Mouse (Mus musculus): ENCODE measurements around the gene Rsg1.

Rsg1 gene

DNA sequence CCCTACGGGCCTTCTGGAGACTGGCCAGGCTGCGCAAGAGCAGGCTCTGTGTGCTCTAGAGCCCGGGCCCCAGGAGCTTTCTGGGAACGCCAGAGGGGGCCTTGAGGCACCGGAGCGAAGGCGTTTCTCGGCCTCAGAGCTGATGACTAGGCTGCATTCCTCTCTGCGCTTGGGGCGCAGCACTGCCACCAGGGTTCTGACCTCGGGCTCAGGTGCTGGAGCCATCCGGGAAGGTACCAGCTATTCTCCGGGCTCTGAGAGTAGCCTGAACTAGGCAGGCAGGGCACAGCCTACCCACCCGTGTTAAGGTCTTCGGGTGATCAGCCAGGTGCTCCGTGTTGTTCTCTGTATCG is 33.2 kb downstream of the Rsg1 start:
- no peak for DNase-seq (ENCODE audit: low spot score in 2 of 2)

DNA sequence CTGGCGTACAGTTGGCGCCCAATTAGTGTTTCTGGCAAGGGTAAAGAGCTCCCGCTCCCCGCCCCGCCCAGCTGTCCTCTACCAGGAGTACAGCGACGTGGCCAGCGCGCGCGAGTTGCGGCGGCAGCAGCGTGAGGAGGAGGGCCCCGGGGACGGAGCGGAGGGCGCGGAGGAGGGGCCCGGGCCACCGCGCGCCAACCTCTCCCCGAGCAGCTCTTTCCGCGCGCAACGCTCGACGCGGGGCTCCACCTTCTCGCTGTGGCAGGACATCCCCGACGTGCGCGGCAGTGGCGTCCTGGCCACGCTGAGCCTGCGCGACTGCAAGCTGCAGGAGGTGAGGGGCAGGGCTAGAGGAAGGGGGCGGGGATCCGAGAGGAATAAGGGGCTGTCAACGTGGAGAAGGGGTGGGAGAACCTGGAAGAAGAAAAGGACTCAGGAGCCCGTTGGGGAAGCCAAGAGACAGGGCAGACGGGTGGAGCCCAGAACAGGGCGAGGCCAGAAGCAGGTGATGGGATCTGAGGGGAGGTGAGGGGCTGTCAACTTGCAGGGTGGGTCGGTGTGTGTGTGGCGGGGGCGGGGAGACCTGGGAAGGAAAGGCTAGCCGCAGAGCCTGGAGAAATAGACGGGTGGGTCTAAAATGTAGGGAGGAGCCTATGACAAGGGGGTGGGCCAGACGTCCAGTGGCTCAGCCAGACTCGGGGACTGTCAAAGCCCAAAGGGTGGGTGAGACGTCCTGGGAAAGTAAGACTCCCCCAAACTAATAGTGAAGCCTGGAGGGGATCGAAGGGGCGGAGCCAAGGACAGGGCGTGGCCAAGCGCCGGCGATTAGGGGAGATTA is 34.2 kb downstream of the Rsg1 start:
- no peak for DNase-seq (ENCODE audit: low spot score in 2 of 2)

DNA sequence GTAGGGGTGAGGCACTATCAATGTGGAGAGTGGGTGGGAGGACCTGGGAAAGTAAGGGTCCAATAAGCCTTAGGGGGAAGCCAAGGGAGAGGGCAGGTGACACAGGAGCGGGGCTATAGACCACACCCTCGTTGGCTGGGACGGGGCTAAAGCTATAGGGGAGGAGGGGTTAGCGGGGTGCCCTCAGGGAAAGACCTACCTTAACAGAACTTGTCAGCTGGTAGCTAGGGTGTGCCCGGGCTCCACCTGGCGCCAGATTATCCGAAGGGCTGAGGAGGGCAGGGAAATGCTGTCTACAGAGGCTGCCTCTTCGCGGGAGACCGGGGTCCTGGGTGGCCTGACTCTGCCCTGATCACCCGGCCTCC is 34.8 kb downstream of the Rsg1 start:
- DNase-seq (ENCODE audit: low spot score in 2 of 2): no peak

DNA sequence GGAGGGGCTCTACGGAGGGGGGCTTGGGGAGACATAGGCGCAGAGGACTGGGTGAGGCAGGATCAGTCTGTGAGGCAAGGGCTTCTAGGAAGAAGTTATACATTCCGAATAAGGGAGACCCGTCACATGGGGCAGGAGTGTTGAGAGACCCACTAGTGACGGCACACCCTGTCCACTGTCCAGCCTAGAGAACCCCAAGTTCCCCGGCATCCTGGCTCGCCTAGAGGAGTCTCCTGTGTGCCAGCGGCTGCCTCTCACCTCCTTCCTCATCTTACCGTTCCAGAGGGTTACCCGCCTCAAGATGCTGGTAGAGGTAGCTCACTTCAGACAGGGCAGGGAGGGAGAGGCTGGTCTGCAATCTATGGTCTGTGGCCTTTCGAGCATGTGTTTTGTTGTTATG is 35.6 kb downstream of the Rsg1 start:
- DNase-seq (ENCODE audit: low spot score in 2 of 2): no peak

DNA sequence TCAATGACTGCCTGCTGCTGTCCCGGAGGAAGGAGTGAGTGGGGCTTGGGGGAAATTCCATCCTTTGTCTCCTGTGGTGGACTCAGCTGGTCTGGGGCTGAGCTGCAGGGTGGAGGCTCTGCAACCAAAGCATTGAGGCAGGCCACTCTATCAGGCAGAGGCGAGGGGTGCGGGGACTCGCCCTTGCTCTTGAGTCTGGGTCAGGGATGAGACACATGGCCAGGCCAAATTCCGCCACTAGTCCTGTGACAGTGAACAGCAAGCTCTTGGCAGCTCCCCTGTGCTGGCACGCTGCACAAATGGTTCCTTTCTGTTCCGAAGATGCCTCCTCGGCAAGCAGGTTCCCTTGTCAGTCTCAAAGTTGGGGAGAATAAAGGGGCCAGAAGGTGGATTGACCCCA is 37.3 kb downstream of the Rsg1 start:
- DNase-seq (ENCODE audit: low spot score in 2 of 2): no peak

DNA sequence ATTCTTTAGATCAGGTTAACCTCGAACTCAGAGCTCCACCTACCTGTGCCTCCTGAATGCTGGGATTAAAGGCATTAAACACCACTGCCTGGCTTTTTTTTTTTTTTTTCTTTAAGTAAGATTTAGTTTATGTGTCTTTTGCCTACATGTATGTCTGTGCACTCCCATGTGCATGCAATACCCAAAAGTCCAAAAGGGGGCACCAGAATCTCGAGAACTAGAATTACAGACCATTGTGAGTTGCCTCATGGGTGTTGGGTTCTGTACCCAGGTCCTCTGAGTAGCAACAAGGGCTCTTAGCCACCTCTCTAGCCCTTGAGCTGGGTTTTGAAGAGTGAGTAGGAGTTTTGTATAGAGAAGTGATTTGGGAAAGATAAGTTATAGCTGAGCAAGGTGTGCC is 38.9 kb downstream of the Rsg1 start:
- no peak for DNase-seq (ENCODE audit: low spot score in 2 of 2)

DNA sequence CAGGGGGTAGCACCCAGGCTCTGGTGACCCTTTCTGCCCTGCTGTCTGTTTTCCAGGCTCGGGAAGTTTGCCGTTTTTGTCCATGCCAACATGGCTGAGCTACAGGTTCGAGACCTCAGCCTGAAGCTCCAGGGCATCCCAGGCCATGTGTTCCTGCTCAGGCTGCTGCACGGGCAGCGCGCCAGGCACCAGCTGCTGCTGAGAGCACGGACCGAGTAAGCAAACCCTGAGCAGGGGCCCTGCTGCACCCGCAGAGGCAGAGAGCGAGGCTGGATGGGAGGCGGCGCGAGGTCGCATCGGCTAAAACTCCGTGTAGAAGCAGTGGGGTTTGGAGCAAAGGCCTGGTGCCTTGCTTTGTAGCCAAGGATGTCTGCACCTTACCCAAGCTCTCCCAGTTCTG is 40.5 kb downstream of the Rsg1 start:
- no peak for DNase-seq (ENCODE audit: low spot score in 2 of 2)

DNA sequence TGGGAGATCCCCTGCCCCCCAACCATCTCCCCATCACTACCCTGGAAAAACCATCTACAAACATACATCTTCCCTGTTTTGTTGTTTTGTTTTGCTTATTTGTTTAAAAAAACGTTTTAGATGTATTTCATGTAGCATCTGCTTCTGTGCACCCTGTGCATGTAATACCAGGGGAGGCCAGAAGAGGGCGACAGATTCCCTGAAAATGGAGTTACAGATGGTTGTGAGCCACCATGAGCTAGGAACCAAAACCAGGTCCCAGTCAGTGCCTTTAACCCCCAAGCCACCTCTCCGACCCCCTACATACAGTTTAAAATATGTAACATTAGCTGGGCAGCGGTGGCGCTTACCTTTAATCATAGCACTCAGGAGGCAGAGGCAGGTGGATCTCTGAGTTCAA is 43.7 kb downstream of the Rsg1 start:
- peak in 1 of 2 experiments; percentile 28 for DNase-seq (ENCODE audit: low spot score in 2 of 2)

DNA sequence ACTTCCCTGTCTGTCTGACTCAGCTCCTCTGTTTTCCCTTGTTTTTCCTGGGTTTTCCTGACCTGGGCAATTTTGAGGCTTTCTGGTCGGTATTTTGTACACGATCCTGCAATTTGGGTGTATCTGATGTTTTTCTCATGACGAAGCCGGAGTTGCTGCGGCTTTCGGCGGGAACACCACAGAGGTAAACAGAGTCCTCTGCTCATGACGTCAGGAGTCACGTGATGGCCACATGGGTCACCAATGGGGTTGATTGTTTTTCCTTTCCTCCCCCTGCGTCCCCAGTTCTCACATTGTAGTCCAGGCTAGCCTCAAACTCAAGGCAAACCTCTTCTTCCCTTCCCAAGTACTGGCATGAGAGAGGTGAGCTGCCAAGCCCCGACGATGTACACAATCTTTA is 45.7 kb downstream of the Rsg1 start:
- DNase-seq (ENCODE audit: low spot score in 2 of 2): no peak

DNA sequence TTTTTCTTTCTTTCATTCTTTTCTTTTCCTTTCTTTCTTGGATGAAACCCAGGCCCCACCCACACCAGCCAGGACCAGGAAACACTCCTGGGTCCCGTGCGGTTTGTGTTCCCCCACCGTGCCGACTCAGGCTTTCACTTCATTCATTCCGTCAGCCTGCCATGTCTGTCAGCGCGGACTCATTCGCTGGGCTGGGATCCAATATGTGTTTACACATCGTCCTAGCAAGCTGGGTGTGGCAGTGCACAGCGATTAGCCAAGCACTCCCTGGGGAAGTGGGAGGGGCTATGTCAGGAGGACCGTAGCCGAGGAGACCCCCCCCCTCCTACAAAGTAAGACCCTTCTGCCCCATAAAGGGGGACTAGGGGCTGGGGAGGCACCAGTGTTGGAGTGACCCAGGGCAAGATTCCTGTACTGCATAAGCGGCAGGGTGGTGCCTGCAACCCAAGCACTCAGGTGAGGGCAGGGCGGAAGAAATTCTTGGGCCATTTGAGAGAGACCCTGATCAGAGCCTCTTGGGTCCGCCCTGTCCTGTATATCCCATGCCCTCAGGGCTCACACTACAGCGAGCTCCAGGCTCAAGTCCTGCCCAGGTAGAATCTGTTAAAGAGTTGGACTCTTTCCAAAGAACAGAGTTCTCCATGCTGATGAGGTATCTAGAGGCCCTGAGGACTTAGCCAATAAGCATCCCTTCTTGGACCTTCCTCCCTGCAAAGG is 46.4 kb downstream of the Rsg1 start:
- no peak for DNase-seq (ENCODE audit: low spot score in 2 of 2)

DNA sequence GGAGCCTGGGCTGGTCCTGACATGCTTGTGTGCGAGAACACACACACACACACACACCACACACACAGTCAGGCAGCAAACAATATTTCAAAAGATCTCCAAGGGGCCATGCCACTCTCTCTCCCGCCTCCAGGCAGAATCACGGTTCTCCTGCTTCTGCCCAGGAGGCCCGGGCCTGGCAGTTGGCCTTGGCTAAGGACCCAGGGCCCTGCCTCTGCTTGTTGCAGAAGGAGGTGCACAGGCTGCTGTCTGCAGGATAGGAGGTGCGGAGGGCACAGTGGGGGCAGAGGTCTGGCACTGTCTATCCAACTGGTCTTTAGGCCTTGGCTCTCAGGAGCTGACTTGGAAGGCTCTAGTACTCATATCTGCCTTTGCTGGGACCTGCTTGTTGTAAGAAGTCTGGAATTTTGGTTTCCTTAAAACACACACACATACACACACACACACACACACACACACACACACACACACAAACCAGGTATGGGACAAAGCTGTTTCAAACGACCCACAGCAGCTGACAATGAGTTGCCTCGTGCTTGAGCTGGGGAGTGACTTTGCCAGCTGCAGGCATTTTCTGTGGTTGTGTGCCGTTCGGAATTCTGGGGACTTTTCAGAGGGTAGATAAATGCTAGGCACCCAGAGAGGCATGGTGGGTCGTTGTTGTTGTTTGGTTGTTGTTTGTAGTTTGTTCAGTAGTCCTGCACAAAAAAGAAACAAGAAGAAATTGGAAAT is 49.3 kb downstream of the Rsg1 start:
- no peak for DNase-seq (ENCODE audit: low spot score in 2 of 2)

DNA sequence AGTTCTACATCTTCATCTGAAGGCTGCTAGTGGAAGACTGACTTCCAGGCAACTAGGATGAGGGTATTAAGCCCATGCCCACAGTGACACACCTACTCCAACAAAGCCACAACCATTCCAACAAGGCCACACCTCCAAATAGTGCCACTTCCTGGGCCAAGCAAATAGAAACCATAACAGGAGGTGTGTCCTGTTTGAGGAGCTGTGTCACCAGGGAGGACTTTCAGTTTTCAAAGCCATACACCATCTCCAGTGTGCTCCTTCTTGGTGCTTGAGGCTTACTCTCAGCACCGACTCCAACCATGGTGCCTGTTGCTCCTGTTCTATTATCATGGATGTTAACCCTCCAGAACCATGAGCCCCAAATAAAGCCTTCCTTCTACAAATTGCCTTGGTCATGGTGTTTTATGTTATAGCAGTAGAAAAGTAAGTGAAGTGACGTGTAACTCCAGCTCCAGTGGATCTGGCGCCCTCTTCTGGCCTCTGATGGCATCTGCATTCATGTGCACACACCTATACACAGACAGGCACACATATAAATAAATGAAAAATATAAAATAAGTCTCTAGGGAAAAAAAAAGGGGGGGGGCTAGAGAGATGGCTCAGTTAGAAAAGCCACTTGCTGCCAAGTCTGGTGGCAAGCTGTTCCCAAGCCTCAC is 52.4 kb downstream of the Rsg1 start:
- DNase-seq (ENCODE audit: low spot score in 2 of 2): no peak

DNA sequence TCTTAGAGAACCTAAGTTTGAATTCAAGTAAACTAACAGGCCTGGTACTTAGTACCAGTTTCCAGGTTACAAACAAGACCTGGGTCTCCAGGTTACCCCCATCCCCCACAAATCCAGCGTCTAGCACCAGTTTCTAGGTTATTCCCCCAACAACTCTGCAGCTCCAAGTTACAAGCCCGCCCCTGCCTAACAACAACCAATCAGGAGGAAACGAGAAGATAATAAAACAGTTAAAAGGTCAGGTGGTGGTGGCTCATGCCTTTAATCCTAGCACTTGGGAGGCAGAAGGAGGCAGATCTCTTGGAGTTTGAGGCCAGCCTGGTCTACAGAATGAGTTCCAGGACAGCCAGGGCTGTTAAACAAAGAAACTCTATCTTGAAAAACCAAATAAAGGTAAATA is 53.5 kb downstream of the Rsg1 start:
- no peak for DNase-seq (ENCODE audit: low spot score in 2 of 2)

DNA sequence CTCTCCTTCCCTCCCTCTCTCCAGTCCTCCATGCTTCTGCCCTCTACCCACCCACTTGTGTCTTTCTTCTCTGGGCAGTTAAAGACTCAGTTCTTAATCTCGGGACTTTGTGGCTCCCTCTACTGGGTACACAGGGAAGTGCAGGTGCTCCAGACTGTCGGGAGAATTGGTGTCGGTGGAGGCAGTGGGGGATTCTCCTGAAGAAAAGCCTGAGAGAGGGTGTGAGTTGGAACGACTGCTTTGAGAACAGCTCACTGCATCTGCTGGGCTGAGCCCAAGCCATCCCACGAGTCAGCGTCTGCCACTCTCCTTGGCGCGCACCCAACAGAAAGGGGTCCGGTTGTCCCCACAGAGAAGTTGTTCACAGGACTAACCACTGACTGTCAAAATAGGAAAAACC is 54.1 kb downstream of the Rsg1 start:
- DNase-seq (ENCODE audit: low spot score in 2 of 2): peak in 1 of 2 experiments; percentile 36

DNA sequence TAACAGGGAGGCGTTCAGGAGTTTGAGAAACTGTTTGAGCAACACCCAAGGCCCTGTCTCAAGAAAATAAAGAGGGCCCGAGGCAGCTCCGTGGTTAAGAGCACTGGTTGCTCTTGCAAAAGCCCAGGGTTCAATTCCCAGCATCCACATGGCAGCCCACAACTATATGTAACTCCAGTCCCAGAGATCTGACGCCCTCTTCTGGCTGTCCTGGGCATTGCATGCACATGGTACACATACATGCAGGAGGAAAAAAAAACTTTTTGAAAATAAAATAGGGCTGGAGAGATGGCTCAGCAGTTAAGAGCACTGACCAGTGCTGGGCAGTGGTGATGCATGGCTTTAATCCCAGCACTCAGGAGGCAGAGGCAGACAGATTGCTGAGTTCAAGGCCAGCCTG is 54.6 kb downstream of the Rsg1 start:
- DNase-seq (ENCODE audit: low spot score in 2 of 2): no peak

DNA sequence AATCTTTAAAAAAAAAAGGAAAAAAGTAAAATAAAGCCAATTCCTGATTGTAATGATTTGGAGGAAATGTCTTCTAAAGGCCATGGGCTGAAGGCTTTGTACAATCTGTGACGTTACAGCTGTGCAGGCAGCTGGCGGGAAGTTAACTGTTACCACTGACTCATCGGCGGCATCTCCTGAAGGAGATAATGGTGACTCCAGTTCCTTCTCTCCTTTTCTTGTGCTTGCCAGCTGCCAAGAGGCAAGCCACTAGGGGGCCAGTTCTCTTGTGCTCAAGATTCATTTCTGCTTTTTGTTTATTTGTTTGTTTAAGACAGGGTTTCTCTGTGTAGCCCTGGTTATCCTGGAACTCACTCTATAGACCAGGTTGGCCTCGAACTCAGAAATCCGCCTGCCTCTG is 55.3 kb downstream of the Rsg1 start:
- DNase-seq (ENCODE audit: low spot score in 2 of 2): no peak

DNA sequence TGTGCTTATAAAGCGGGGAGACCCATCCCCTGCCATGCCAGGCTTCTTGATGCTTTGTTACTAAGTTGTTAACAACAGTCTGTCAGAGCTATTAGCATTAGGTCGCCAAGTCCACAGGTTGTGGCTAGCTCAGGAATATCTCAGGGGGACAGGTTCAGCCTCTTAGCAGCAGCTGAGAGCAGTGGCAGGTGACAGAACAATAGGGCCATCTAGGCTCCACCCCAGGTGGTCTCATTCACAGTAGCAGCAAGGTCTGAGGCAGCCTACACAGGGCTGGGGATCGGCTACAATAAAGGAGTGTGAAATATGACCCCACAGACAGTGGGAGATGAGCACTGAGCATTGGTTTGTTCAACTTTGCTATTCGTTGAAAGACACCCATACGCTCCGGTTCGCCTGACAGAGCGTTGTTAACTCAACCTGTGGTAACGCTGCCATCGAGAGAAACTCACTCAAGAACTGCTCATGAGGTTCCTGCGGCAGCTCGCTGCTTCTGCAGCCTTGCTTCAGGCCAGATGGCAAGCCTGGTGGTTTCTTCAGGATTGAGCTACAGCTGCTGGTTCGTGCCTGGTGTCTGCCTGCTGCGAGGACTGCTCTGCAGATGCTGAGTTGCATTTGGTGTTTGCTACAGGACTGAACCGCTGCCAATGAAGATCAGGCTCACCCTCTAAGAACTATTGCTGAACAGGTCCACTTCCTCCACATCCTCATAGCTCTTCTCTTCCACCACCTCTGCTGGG is 56.6 kb downstream of the Rsg1 start:
- no peak for DNase-seq (ENCODE audit: low spot score in 2 of 2)

DNA sequence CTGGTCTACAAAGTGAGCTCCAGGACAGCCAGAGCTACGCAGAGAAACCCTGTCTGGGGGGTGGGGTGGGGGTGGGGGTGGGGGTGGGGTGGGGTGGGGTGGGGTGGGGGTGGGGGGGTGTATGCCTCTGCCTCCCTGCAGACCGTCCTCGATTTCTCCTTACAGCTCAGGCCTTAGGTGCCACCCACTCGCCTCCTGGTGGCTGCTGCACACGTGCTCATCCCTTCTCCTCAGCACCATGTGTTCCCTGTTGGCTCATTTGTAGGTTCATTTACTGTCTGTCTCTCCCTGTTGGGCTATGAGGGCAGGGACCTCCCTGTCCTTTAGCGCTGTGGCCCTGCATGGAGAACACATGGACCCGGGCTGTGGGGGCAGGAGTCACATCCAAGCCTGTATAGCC is 57.5 kb downstream of the Rsg1 start:
- DNase-seq (ENCODE audit: low spot score in 2 of 2): no peak

DNA sequence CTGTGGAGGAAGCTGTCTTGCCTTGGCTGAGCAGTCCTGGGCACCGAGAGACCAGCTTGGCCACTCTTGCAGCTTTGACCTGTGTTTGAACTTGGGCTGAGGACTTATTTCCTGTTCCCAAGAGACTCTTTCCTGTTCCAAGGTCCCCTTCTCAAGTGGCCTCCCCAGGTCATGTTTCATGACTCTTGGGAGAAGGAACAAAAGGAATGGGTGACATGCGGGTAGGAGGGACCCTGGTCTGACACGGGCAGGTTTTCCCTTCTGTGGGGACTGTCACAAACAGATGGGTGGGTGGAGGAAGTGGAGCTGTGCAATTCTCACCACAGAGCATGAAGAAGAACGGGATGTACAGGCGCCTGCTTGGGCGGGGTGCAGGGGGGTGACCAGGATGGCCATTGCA is 58.0 kb downstream of the Rsg1 start:
- DNase-seq (ENCODE audit: low spot score in 2 of 2): no peak

DNA sequence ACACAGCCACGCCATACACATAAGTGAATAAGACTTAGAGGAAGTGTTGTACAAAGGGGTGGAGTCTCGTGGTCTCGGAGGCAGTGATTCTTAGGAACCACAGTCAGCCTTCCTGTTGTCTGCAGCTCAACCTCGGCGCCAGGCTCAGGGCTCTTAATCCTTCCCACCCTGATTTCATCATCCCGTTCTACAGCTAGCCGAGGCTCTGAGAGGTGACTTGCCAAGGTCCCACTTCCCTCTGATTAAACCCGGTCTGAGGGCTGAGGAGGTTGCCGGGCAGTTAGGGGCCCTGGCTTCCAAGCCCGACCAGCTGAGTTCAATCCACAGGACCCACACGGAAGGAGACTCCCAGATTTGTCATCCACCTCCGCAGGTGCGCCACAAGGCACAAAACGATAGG is 59.1 kb downstream of the Rsg1 start:
- peak; percentile 12 to 30 for DNase-seq (ENCODE audit: low spot score in 2 of 2)

DNA sequence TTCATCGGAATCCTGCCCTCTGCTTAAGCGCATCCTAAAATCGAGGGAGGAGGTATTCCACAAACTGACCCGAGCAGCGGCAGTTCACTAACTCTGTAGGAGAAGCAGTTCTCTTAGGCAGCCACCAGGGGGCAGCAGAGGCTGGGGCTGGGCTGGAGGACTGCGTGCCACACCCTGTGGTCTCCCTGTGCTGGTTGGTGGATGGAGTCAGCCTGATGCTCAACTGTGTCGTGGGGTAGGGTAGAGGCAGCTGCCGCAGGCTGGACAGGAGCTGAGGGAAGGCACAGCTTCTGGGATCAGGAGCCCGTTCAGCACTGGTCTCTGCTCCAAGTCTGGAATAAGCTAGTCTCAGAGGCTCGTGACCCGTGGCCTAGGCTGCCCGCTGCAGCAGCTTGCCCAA is 59.5 kb downstream of the Rsg1 start:
- DNase-seq (ENCODE audit: low spot score in 2 of 2): peak; percentile 56 to 73
